Mouse (Mus musculus) heart, embryonic 16.5 days (tissue): ENCODE measurements at regions not wholly inside any gene's neighbourhood (a gene's known extent, or its start where the extent isn't known, plus 50 kb on each side); places are given as distances from the start of the nearest gene placed in this dataset.

Experiments
- ATAC-seq: fragments of 200-750 bp; cut with Nextera tagmentation; replicated peaks from 2 replicates; pipeline ENCODE4 v1.8.0; 2017; ENCODE audit warnings: moderate number of reproducible peaks; ENCODE audit not compliant: insufficient read depth, low FRiP score; ENCODE audit errors: extremely low read depth
- H3K27ac ChIP-seq: fragments of 300-500 bp; sonication (generic); 2 replicates; pipeline ENCODE4 v1.5.1; 2014; ENCODE audit warnings: mild to moderate bottlenecking, low read length, control low read depth, moderate library complexity
- H3K27me3 ChIP-seq: fragments of 300-500 bp; sonication (generic); 2 replicates; pipeline ENCODE4 v1.6.1; 2014; ENCODE audit warnings: low read length, mixed read lengths; ENCODE audit not compliant: control insufficient read depth, insufficient read depth
- H3K36me3 ChIP-seq: fragments of 300-500 bp; sonication (generic); 2 replicates; pipeline ENCODE4 v1.6.1; 2014; ENCODE audit not compliant: control insufficient read depth, insufficient read depth
- H3K4me1 ChIP-seq: fragments of 300-500 bp; sonication (generic); 2 replicates; pipeline ENCODE4 v1.6.1; 2014; ENCODE audit warnings: low read length, mixed read lengths; ENCODE audit not compliant: control insufficient read depth, insufficient read depth
- H3K4me2 ChIP-seq: fragments of 300-500 bp; sonication (generic); 2 replicates; pipeline ENCODE4 v1.6.1; 2014; ENCODE audit warnings: low read depth, mild to moderate bottlenecking, control low read depth, low read length
- H3K4me3 ChIP-seq: fragments of 300-500 bp; sonication (generic); 2 replicates; pipeline ENCODE4 v1.5.1; 2014; ENCODE audit warnings: mild to moderate bottlenecking, control low read depth, low read length
- H3K9ac ChIP-seq: fragments of 300-500 bp; sonication (generic); 2 replicates; pipeline ENCODE4 v1.6.1; 2014; ENCODE audit warnings: low read length, control low read depth
- H3K9me3 ChIP-seq: fragments of 300-500 bp; sonication (generic); replicated peaks from 2 replicates; pipeline ENCODE4 v1.6.1; 2016; ENCODE audit warnings: low read length; ENCODE audit not compliant: control insufficient read depth
- WGBS: fragments of 180-500 bp; shearing (Covaris S2); extraction: QIAGEN DNeasy Blood & Tissue Kit; methylation state at CpG from one replicate; pipeline ENCODE4 v1.1.7; 2014; 5-methylcytosine and 5-hydroxymethylcytosine counted together

- Histone ChIP-seq H3K4me3 (no peak overlapping the region), H3K4me2 (no peak overlapping the region), H3K4me1 (peaks cover 16% of the 10 kb centered on the region), H3K27ac (no peak overlapping the region), H3K36me3 (no peaks in the 10 kb centered on the region), H3K9me3 (no peaks in the 10 kb centered on the region), H3K9ac (no peak overlapping the region), H3K27me3 (no peaks in the 10 kb centered on the region)
- peak; percentile 43 for ATAC-seq
- 41% methylated on average over 17 of the region's 17 CpGs for WGBS
Observed at GRCm38 (mm10) chr12:29280861-29281630, 247.1 kb upstream of the Myt1l start.

GRCm38 (mm10) chr12:29288801-29289200, 239.4 kb upstream of the Myt1l start:
- WGBS = 40% methylated on average over 2 of the region's 2 CpGs
- H3K9ac ChIP-seq = no peak overlapping the region
- H3K9me3 ChIP-seq = no peaks in the 10 kb centered on the region
- no peak for ATAC-seq
- H3K36me3 ChIP-seq = no peaks in the 10 kb centered on the region
- H3K4me2 ChIP-seq = no peak overlapping the region
- no peak overlapping the region for H3K4me3 ChIP-seq
- peaks cover 5% of the 10 kb centered on the region; the same call in 1 of the 2 replicates for H3K4me1 ChIP-seq
- no peaks in the 10 kb centered on the region for H3K27me3 ChIP-seq
- no peak overlapping the region for H3K27ac ChIP-seq

- WGBS = 8% methylated on average over 23 of the region's 23 CpGs
Observed at GRCm38 (mm10) chr12:29290591-29291351, 237.4 kb upstream of the Myt1l start.

GRCm38 (mm10) chr12:29297984-29298383, 230.2 kb upstream of the Myt1l start:
- no peak overlapping the region for H3K27ac ChIP-seq
- H3K9me3 ChIP-seq = no peaks in the 10 kb centered on the region
- no peaks in the 10 kb centered on the region for H3K27me3 ChIP-seq
- ATAC-seq = no peak
- H3K4me2 ChIP-seq = no peak overlapping the region
- H3K4me1 ChIP-seq = no peaks in the 10 kb centered on the region
- H3K9ac ChIP-seq = no peak overlapping the region
- no peaks in the 10 kb centered on the region for H3K36me3 ChIP-seq
- WGBS = 43% methylated on average over 5 of the region's 5 CpGs
- no peak overlapping the region for H3K4me3 ChIP-seq

More at GRCm38 (mm10) chr12:29290591-29291351, 237.4 kb upstream of the Myt1l start:
- Histone ChIP-seq H3K9me3 (no peaks in the 10 kb centered on the region), H3K27ac (peak overlapping the region; percentile 89), H3K4me3 (peak overlapping the region; percentile 54), H3K4me2 (peak overlapping the region; percentile 77), H3K36me3 (no peaks in the 10 kb centered on the region), H3K4me1 (peaks cover 5% of the 10 kb centered on the region; the same call in 1 of the 2 replicates), H3K27me3 (no peaks in the 10 kb centered on the region), H3K9ac (peak overlapping the region; percentile 71)
- ATAC-seq = peak; percentile 99

GRCm38 (mm10) chr12:29315636-29316035, 212.5 kb upstream of the Myt1l start:
- Histone ChIP-seq H3K27ac (no peak overlapping the region), H3K4me1 (peaks cover 2% of the 10 kb centered on the region; the same call in 1 of the 2 replicates), H3K36me3 (no peaks in the 10 kb centered on the region), H3K27me3 (no peaks in the 10 kb centered on the region), H3K9me3 (no peaks in the 10 kb centered on the region), H3K4me2 (no peak overlapping the region), H3K4me3 (no peak overlapping the region), H3K9ac (no peak overlapping the region)
- ATAC-seq = no peak
- WGBS = 53% methylated on average over 1 of the region's 1 CpGs

- no peaks in the 10 kb centered on the region for H3K9me3 ChIP-seq
- H3K4me1 ChIP-seq = no peaks in the 10 kb centered on the region
- H3K27ac ChIP-seq = no peak overlapping the region
- no peak overlapping the region for H3K4me2 ChIP-seq
- no peaks in the 10 kb centered on the region for H3K36me3 ChIP-seq
- no peaks in the 10 kb centered on the region for H3K27me3 ChIP-seq
- H3K4me3 ChIP-seq = no peak overlapping the region
- WGBS = 33% methylated on average over 2 of the region's 2 CpGs
- no peak overlapping the region for H3K9ac ChIP-seq
- no peak for ATAC-seq
Observed at GRCm38 (mm10) chr12:29321468-29321867, 206.7 kb upstream of the Myt1l start.

- no peak overlapping the region for H3K27ac ChIP-seq
- no peaks in the 10 kb centered on the region for H3K27me3 ChIP-seq
- no peak overlapping the region for H3K9ac ChIP-seq
- H3K4me1 ChIP-seq = no peaks in the 10 kb centered on the region
- no peaks in the 10 kb centered on the region for H3K36me3 ChIP-seq
- ATAC-seq = no peak
- no peak overlapping the region for H3K4me2 ChIP-seq
- H3K9me3 ChIP-seq = no peaks in the 10 kb centered on the region
- no peak overlapping the region for H3K4me3 ChIP-seq
- WGBS = 22% methylated on average over 3 of the region's 3 CpGs
Observed at GRCm38 (mm10) chr12:29323534-29323933, 204.7 kb upstream of the Myt1l start.

- Histone ChIP-seq H3K27ac (no peak overlapping the region), H3K4me3 (no peak overlapping the region), H3K9ac (no peak overlapping the region), H3K9me3 (no peaks in the 10 kb centered on the region), H3K4me2 (no peak overlapping the region), H3K27me3 (no peaks in the 10 kb centered on the region), H3K36me3 (no peaks in the 10 kb centered on the region), H3K4me1 (no peaks in the 10 kb centered on the region)
- ATAC-seq = no peak
- 68% methylated on average over 3 of the region's 3 CpGs for WGBS
Observed at GRCm38 (mm10) chr12:29335839-29336469, 192.2 kb upstream of the Myt1l start.

- 79% methylated on average over 2 of the region's 2 CpGs for WGBS
- ATAC-seq = no peak
- H3K4me1 ChIP-seq = no peaks in the 10 kb centered on the region
Observed at GRCm38 (mm10) chr12:29337336-29337735, 190.8 kb upstream of the Myt1l start.

More at GRCm38 (mm10) chr12:29337336-29337735, 190.8 kb upstream of the Myt1l start:
- H3K4me2 ChIP-seq = no peak overlapping the region
- H3K27ac ChIP-seq = no peak overlapping the region
- H3K36me3 ChIP-seq = no peaks in the 10 kb centered on the region
- H3K9me3 ChIP-seq = no peaks in the 10 kb centered on the region
- no peaks in the 10 kb centered on the region for H3K27me3 ChIP-seq
- H3K9ac ChIP-seq = no peak overlapping the region
- no peak overlapping the region for H3K4me3 ChIP-seq
